Mouse (Mus musculus): ENCODE results near the gene Rnpc3. TPM values are rescaled to one million over a fixed set of nuclear protein-coding genes. Genes with fewer than 3 reads are reported as not detected.
"Not testable (repeated sequence)": the region's sequence is repeated elsewhere in the genome, so short reads cannot be mapped to it uniquely, and the experiment has no call there.

The Rnpc3 gene
- 35.6 and 36.3 TPM in 2 replicates for polyA plus RNA-seq (2016; fragmentation: Nextera tagmentation; extraction: Ambion mirVana)

DNA sequence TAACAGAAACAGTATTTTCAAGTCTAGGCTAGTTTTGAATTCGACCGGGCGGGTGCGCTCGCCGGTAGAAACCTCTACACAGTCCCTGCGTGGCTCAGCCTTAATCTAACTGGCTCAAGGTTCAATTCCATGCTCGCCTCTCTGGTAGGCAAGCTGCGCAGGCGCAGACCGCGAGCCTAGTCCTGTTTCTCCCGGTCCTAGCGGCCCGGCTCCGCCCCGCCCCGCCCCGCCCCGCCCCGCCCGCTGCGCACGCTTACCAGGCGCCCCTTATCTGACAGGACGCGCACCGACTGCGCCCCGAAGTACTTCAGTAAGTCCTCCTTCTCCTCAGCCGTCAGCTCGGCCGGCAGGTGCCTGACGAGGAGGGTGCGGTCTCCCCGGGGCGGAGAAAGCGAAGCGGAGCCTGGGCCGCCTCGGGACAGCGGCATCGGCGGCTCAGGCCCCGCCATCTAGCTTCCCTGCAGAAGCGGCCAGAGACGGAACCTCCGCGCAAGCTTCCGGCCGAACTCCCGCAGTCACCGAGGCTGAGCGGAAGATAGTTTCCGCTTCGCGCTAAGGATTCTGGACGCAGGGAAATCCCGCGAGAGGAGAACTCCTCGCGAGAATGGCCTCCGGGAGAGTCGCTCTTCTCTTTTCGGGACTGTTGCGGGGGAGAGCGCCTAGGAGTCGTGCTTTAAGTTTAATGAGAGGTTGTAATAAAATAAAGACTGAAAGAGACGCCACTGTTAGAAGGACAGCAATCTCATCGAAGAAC, at the start of gene Rnpc3:
TSS of gene Rnpc3 (minus strand) at position 544 of the 754 bp plus-strand sequence.
- Histone ChIP-seq H3K4me3 (peak within 1 kb of the TSS; percentile 75), H3K27ac (peak within 1 kb of the TSS; percentile 98), H3K27me3 (ENCODE audit: insufficient read depth, poor library complexity, severe bottlenecking) (no peaks in the 10 kb centered on the region), H3K9me3 (no peaks in the 10 kb centered on the region), H3K36me3 (peaks cover 30% of the 10 kb centered on the region), H3K4me1 (replicated peaks) (peaks cover 6% of the 10 kb centered on the region)
- WGBS = under 1% methylated on average over 70 of the region's 70 CpGs
- peak; percentile 95 for DNase-seq (ENCODE audit: low spot score)

DNA sequence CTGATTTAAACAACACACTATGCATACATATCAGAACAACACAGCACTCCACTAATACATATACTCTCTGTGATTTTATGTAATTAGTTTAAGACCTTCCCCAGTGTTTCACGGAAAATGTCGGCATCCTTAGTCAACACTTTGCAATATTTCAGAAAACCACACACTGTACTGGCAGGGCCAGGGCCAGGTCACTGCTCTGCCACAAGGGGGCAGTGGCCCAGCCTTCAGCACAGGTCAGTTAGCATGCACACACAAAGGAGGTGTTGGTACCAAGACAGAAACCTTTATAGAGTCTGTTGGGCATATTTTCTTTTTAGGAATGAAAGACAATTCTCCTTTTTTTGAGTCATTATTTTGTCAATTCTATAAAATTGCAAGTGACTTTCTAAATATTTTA, 27.0 kb upstream of the Rnpc3 start:
- no peaks in the 10 kb centered on the region for H3K4me1 ChIP-seq (replicated peaks)
- no peak overlapping the region for H3K27ac ChIP-seq
- DNase-seq (ENCODE audit: low spot score) = peak; percentile 40
- 59% methylated on average over 2 of the region's 2 CpGs for WGBS
- no peaks in the 10 kb centered on the region for H3K36me3 ChIP-seq
- H3K27me3 ChIP-seq (ENCODE audit: insufficient read depth, poor library complexity, severe bottlenecking) = no peaks in the 10 kb centered on the region
- H3K9me3 ChIP-seq = no peaks in the 10 kb centered on the region
- no peak overlapping the region for H3K4me3 ChIP-seq

DNA sequence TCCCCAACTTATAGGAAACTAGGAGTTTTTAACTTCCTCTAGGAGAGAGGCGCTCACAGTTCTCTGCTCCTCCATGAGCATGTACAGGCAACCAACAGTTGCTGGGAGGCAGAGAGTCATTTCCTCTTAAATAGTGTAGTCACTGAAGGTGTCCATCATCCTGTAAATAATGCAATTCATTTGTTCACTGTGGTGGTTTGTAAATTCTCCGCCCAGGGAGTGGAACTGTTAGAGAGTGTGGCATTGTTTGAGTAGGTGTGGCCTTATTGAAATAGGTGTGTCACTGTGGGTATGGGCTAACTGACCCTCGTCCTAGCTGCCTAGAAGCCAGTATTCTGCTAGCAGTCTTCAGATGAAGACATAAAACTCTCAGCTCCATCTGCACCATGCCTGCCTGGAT, 24.4 kb upstream of the Rnpc3 start:
- Histone ChIP-seq H3K27me3 (ENCODE audit: insufficient read depth, poor library complexity, severe bottlenecking) (no peaks in the 10 kb centered on the region), H3K9me3 (no peaks in the 10 kb centered on the region)
- DNase-seq (ENCODE audit: low spot score) = no peak

DNA sequence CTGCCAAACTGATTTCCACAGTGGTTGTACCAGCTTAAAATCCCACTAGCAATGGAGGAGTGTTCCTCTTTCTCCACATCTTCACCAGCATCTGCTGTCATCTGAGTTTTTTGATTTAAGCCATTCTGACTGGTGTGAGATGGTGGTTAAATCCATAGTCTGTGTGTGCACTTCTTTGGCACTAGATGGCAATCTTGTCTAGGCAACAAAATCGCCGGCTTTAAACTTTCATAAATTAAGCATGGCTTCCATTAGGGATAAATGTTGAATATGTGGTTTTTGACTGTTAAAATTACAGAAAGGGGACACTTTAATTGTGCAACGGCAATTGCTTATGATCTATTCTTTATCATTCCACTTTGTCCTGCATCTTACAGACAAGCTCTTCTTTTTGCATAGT, 21.4 kb upstream of the Rnpc3 start:
- DNase-seq (ENCODE audit: low spot score); H3K9me3 ChIP-seq; H3K4me1 ChIP-seq (replicated peaks); H3K27ac ChIP-seq; H3K4me3 ChIP-seq; H3K36me3 ChIP-seq; H3K27me3 ChIP-seq (ENCODE audit: insufficient read depth, poor library complexity, severe bottlenecking): not testable (repeated sequence)
- WGBS = 52% methylated on average over 3 of the region's 3 CpGs

More for the DNA sequence above, 24.4 kb upstream of the Rnpc3 start:
- Histone ChIP-seq H3K4me1 (replicated peaks) (no peaks in the 10 kb centered on the region), H3K36me3 (no peaks in the 10 kb centered on the region), H3K27ac (no peak overlapping the region), H3K4me3 (no peak overlapping the region)
- 88% methylated on average over 3 of the region's 3 CpGs for WGBS

DNA sequence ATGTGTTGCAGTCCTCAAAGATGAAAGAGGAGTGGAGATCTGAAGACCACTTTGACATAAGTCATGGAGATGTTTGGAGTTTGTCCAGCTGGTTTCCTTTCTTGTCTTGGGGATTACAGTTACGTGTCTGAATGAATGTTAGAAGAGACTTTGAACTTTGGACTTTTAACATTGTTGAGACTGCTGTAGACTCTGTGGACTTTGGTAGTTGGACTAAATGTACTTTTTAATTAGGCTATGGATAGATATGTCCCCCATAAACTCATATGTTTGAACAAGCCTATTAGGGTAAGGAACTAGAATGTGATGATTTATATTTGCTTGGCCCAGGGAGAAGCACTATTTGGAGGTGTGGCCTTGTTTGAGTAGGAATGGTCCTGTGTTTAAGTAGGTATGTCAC, 9.6 kb upstream of the Rnpc3 start:
- Histone ChIP-seq H3K27me3 (ENCODE audit: insufficient read depth, poor library complexity, severe bottlenecking) (no peaks in the 10 kb centered on the region), H3K27ac (no peak overlapping the region), H3K9me3 (no peaks in the 10 kb centered on the region), H3K4me1 (replicated peaks) (no peaks in the 10 kb centered on the region), H3K4me3 (no peak overlapping the region), H3K36me3 (no peaks in the 10 kb centered on the region)
- 88% methylated on average over 1 of the region's 1 CpGs for WGBS
- no peak for DNase-seq (ENCODE audit: low spot score)

DNA sequence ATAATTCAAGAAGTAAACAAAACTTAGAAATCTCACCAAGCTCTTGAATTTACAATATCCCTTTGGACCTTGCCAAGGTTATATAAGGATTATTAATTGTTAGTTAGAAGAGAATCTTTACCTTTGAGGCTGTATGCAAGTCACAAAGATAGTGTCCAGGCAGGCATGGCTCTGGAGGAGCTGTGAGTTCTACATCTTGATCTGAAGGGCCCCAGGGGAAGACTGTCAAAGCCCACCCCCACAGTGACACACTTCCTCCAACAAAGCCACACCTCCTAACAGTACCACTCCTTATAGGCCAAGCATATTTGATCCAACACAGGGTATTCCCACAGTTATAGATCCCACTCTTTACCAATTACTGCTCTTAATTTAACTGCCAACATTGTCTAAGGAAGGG, 4.3 kb upstream of the Rnpc3 start:
- H3K4me1 ChIP-seq (replicated peaks) = peaks cover 6% of the 10 kb centered on the region
- no peaks in the 10 kb centered on the region for H3K9me3 ChIP-seq
- no peak overlapping the region for H3K4me3 ChIP-seq
- no peak for DNase-seq (ENCODE audit: low spot score)
- no peak overlapping the region for H3K27ac ChIP-seq
- no peaks in the 10 kb centered on the region for H3K27me3 ChIP-seq (ENCODE audit: insufficient read depth, poor library complexity, severe bottlenecking)
- H3K36me3 ChIP-seq = no peaks in the 10 kb centered on the region

DNA sequence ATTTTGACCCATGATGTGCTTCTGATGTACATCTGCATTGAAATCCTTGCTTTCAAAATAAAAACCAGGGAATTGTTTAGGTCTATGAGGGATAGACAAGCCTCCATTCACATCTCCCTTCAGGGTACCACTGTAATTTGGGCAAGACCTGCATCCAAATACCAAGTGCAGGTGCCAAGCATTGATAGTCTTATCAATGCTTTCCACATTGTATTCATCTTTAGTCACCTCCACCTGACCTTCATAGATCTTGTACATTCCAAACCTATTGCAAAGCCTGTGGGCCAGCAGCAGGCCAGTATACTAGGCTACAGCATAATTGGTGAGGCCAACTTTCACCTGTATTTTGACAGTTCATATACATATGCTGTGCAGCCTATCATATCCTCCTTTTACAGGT, 1.7 kb upstream of the Rnpc3 start:
- DNase-seq (ENCODE audit: low spot score) = no peak
- no peak overlapping the region for H3K4me3 ChIP-seq
- peaks cover 15% of the 10 kb centered on the region for H3K36me3 ChIP-seq
- no peak overlapping the region for H3K27ac ChIP-seq
- no peaks in the 10 kb centered on the region for H3K9me3 ChIP-seq
- no peaks in the 10 kb centered on the region for H3K27me3 ChIP-seq (ENCODE audit: insufficient read depth, poor library complexity, severe bottlenecking)
- peaks cover 6% of the 10 kb centered on the region for H3K4me1 ChIP-seq (replicated peaks)

DNA sequence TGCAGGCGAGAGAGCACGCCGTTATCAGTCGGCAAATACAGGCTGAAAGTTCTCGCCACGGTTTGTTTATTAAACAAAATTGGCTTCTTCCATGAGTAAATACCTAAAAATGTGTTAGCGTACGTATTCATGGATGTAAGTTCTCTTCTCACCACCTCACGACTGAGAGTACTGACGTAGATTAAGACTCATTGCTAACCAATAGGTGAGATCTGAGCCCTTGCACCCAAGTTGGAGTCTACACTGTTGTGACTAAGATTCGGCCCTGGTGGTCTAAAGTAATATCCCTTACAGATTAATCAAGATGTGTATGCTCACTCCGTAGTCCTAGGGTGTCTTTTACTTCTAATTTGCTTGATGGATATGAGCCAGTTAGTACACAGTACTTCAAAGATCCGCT, 615 bp upstream of the Rnpc3 start:
- 22% methylated on average over 13 of the region's 13 CpGs for WGBS
- H3K9me3 ChIP-seq = no peaks in the 10 kb centered on the region
- H3K36me3 ChIP-seq = peaks cover 25% of the 10 kb centered on the region
- peak overlapping the region; percentile 75 for H3K4me3 ChIP-seq
- DNase-seq (ENCODE audit: low spot score) = no peak
- H3K27me3 ChIP-seq (ENCODE audit: insufficient read depth, poor library complexity, severe bottlenecking) = no peaks in the 10 kb centered on the region
- H3K27ac ChIP-seq = peak overlapping the region; percentile 98
- H3K4me1 ChIP-seq (replicated peaks) = peaks cover 6% of the 10 kb centered on the region

DNA sequence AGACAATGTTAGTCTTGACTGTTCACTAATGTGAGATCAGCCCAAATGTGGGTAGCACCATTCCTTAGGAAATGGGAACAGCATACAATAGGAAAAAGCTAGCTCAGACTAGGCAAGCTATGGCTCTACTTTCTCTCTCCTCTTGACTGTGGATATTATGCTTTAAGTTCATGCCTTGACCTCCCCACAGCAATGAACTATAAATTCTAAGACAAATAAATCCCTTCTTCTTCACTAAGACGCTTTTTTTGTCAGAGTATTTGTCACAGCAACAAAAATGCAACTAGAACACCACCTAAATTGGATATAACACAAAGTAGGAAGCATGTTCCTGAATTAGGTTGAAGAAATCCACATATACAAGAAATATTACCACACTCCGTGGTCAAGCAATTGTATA, 23.4 kb downstream of the Rnpc3 start, which contains the start of gene Amy1:
TSS of gene Amy1 (minus strand) at position 101 of the 400 bp plus-strand sequence.
- no peak for DNase-seq (ENCODE audit: low spot score)
- Histone ChIP-seq H3K36me3 (peaks cover 79% of the 10 kb centered on the region), H3K27ac (no peak within 1 kb of the TSS), H3K4me3 (no peak within 1 kb of the TSS), H3K27me3 (ENCODE audit: insufficient read depth, poor library complexity, severe bottlenecking) (no peaks in the 10 kb centered on the region), H3K4me1 (replicated peaks) (no peaks in the 10 kb centered on the region), H3K9me3 (no peaks in the 10 kb centered on the region)
- WGBS = 96% methylated on average over 2 of the region's 2 CpGs

DNA sequence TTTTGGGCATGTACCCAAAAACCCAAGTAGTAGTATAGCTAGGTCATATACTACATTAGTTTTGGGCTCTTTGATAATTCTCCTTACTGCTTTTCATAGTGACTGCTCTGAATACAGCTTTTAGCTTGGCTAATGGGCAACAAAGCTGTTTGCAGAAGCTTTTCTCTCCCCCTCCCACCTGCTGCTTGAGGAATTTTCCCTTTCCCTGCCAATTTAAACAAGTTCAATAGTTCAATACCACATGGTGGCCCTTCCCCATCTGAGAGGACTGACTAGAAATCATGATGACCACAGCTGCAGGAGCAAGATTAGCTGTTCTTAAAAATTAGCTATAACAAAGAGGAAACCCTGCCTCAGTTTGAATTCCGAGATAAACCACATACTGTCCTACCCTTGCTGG, 39.1 kb downstream of the Rnpc3 start:
- no peak overlapping the region for H3K27ac ChIP-seq
- DNase-seq (ENCODE audit: low spot score) = no peak
- no peaks in the 10 kb centered on the region for H3K4me1 ChIP-seq (replicated peaks)
- H3K4me3 ChIP-seq = no peak overlapping the region
- no peaks in the 10 kb centered on the region for H3K9me3 ChIP-seq
- WGBS = 71% methylated on average over 1 of the region's 1 CpGs
- H3K36me3 ChIP-seq = peaks cover 15% of the 10 kb centered on the region
- no peaks in the 10 kb centered on the region for H3K27me3 ChIP-seq (ENCODE audit: insufficient read depth, poor library complexity, severe bottlenecking)

DNA sequence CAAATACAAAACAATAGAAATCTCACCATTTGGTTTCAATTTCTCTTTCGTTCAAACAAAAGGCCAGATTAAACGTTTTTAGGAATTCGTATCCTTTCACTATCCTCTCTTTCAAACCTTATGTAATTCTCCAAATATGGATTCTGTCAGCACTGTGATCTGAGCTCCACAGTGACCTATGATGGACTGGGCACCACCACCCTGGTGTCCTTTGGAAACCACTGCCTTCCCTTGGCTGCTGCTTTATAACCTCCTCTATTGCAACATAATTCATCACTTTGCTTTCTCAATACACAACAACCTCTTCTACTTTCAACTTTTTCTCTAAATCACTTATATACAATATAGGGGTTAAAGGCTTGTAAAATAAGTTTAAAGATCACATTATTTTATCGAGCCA, 55.4 kb downstream of the Rnpc3 start:
- Histone ChIP-seq H3K27ac (no peak overlapping the region), H3K9me3 (no peaks in the 10 kb centered on the region), H3K27me3 (ENCODE audit: insufficient read depth, poor library complexity, severe bottlenecking) (no peaks in the 10 kb centered on the region), H3K4me3 (no peak overlapping the region), H3K4me1 (replicated peaks) (no peaks in the 10 kb centered on the region), H3K36me3 (no peaks in the 10 kb centered on the region)
- WGBS = 85% methylated on average over 4 of the region's 4 CpGs
- no peak for DNase-seq (ENCODE audit: low spot score)

DNA sequence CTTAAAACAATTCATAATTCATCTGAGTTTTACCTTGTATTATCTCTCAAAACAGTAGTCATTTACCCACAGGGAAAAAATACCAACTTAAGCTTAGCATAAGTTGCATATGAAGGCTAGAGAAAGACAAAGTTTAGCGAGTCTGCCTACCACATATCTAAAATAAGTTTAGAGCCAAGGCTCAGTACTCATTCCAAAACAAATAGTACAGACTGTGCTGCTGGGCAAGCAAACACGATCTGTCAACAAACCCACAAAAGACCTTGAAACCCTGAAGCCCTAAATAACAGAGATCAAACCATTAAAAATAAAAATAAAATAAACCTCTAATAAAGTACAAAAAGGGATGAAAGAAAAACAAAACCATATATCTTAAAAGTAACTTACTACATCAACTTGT, 55.8 kb downstream of the Rnpc3 start:
- Histone ChIP-seq H3K4me3 (no peak overlapping the region), H3K27me3 (ENCODE audit: insufficient read depth, poor library complexity, severe bottlenecking) (no peaks in the 10 kb centered on the region), H3K27ac (no peak overlapping the region), H3K9me3 (no peaks in the 10 kb centered on the region), H3K4me1 (replicated peaks) (no peaks in the 10 kb centered on the region), H3K36me3 (no peaks in the 10 kb centered on the region)
- WGBS = 76% methylated on average over 2 of the region's 2 CpGs
- no peak for DNase-seq (ENCODE audit: low spot score)

DNA sequence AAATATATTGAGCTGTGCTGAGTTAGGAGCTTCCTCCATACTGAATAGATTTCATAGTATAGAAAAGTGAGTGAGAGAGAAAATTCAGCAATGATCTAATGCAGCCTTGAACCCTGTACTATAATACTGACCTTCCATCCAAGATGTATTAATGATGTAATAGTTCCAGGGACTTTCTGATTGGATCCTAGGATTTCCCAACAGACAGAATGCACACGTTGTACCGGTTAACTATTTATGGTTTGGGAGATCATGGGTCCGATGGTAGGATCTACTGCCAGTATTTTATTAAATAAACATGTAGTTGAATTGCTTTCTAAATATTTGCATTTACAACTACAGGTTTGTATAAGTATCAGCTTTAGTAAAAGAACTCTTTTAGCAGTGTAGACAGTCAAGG, 57.8 kb downstream of the Rnpc3 start:
- no peaks in the 10 kb centered on the region for H3K36me3 ChIP-seq
- no peak overlapping the region for H3K27ac ChIP-seq
- WGBS = 84% methylated on average over 3 of the region's 3 CpGs
- H3K4me3 ChIP-seq = no peak overlapping the region
- no peaks in the 10 kb centered on the region for H3K27me3 ChIP-seq (ENCODE audit: insufficient read depth, poor library complexity, severe bottlenecking)
- peaks cover 4% of the 10 kb centered on the region for H3K9me3 ChIP-seq
- H3K4me1 ChIP-seq (replicated peaks) = no peaks in the 10 kb centered on the region
- DNase-seq (ENCODE audit: low spot score) = no peak

Data from hindbrain, embryonic 10.5 days (tissue).